Mouse (Mus musculus): Measurements from ENCODE around the gene Nav2.

GRCm38 (mm10) chr7:49209526-49209925, 301.0 kb downstream of the Nav2 start:
- TF ChIP-seq POLR2A (IDR thresholded peaks at IDR 0.05; ENCODE audit: borderline replicate concordance, extremely low read depth, insufficient read depth, insufficient read length, poor library complexity, severe bottlenecking) (no peak), CTCF (IDR thresholded peaks at IDR 0.05; ENCODE audit: borderline replicate concordance, extremely low read depth, insufficient read depth, insufficient read length) (no peak)
